Mouse (Mus musculus): ENCODE data around the gene Adamts14.
A peak's percentile ranks its signal among the peaks of the same experiment; 100 is the strongest.

DNA sequence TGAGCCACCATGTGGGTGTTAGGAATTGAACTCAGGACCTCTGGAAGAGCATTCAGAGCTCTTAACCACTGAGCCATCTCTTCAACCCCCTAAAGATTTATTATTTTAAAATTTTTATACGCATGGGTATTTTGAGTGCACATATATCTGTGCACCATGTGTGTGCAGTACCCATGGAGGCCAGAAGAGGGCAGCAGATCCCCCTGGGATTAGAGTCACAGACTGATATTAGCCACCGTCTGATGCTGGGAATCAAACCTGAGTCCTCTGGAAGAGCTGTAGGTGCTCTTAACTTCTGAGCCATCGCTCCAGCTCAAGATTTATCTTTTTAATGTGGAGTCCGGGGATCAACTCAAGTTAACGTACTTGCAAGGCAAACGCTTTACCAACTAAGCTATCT lies 57.6 kb downstream of the Adamts14 start:
- peak; percentile 68 for TF ChIP-seq CTCF (IDR thresholded peaks at IDR 0.05; ENCODE audit: low read depth)
- no peak for TF ChIP-seq EP300 (IDR thresholded peaks at IDR 0.05; ENCODE audit: low read depth)

Measured in liver, embryonic 14.5 days (tissue).